Mouse (Mus musculus): ENCODE measurements at regions not wholly inside any gene's neighbourhood (a gene's known extent, or its start where the extent isn't known, plus 50 kb on each side); places are given as distances from the start of the nearest gene placed in this dataset.

GRCm38 (mm10) chr17:87523643-87524042 lies 76.9 kb upstream of the Calm2 start:
- H3K9ac ChIP-seq (replicated peaks; ENCODE audit: low read depth, low read length) = no peak overlapping the region
- no peaks in the 10 kb centered on the region for H3K36me3 ChIP-seq (ENCODE audit: control insufficient read depth, insufficient read depth, low read length)
- no peak overlapping the region for H3K4me2 ChIP-seq (replicated peaks; ENCODE audit: low read depth, low read length)
- no peak overlapping the region for H3K27ac ChIP-seq (ENCODE audit: low read length)
- peaks cover 7% of the 10 kb centered on the region for H3K4me1 ChIP-seq (ENCODE audit: control insufficient read depth, insufficient read depth, low read length)
- H3K27me3 ChIP-seq (ENCODE audit: control insufficient read depth, insufficient read depth, low read length) = no peaks in the 10 kb centered on the region
- H3K9me3 ChIP-seq (ENCODE audit: control insufficient read depth, low read depth, low read length) = no peaks in the 10 kb centered on the region
- no peak for ATAC-seq (ENCODE audit: insufficient number of reproducible peaks, insufficient read depth, low FRiP score, low read depth)
- H3K4me3 ChIP-seq (ENCODE audit: low read depth, low read length) = no peak overlapping the region
- WGBS = 37% methylated on average over 10 of the region's 10 CpGs

DNA sequence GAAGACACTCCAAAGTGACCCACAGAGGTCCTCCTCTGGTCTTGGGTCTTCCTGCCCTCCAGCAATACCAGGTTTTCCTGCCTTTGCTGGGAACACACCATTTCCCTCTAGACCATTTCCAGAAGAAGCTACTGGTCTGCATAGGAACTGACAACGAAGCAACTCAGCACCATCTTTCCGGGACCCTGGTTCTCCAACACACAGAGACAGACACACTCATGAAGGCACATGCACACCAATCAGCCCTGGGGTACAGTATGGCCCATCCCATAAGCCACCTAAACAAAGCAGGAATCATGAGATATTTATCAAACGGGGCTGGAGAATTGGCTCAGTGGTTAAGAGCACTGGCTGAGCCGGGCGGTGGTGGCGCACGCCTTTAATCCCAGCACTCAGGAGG lies 80.4 kb upstream of the Calm2 start:
- no peaks in the 10 kb centered on the region for H3K9me3 ChIP-seq (ENCODE audit: control insufficient read depth, low read depth, low read length)
- H3K4me3 ChIP-seq (ENCODE audit: low read depth, low read length) = no peak overlapping the region
- no peak for ATAC-seq (ENCODE audit: insufficient number of reproducible peaks, insufficient read depth, low FRiP score, low read depth)
- no peak overlapping the region for H3K27ac ChIP-seq (ENCODE audit: low read length)
- no peak overlapping the region for H3K4me2 ChIP-seq (replicated peaks; ENCODE audit: low read depth, low read length)
- no peaks in the 10 kb centered on the region for H3K36me3 ChIP-seq (ENCODE audit: control insufficient read depth, insufficient read depth, low read length)
- peaks cover 27% of the 10 kb centered on the region for H3K4me1 ChIP-seq (ENCODE audit: control insufficient read depth, insufficient read depth, low read length)
- no peaks in the 10 kb centered on the region for H3K27me3 ChIP-seq (ENCODE audit: control insufficient read depth, insufficient read depth, low read length)
- WGBS = 89% methylated on average over 7 of the region's 7 CpGs
- no peak overlapping the region for H3K9ac ChIP-seq (replicated peaks; ENCODE audit: low read depth, low read length)

GRCm38 (mm10) chr17:87530162-87530817 lies 83.6 kb upstream of the Calm2 start:
- Histone ChIP-seq H3K36me3 (ENCODE audit: control insufficient read depth, insufficient read depth, low read length) (no peaks in the 10 kb centered on the region), H3K9ac (replicated peaks; ENCODE audit: low read depth, low read length) (no peak overlapping the region), H3K4me2 (replicated peaks; ENCODE audit: low read depth, low read length) (peak overlapping the region; percentile 52), H3K9me3 (ENCODE audit: control insufficient read depth, low read depth, low read length) (no peaks in the 10 kb centered on the region), H3K4me3 (ENCODE audit: low read depth, low read length) (peak overlapping the region; percentile 31), H3K4me1 (ENCODE audit: control insufficient read depth, insufficient read depth, low read length) (peaks cover 29% of the 10 kb centered on the region), H3K27ac (ENCODE audit: low read length) (peak overlapping the region; percentile 52; the same call in 1 of the 2 replicates), H3K27me3 (ENCODE audit: control insufficient read depth, insufficient read depth, low read length) (no peaks in the 10 kb centered on the region)
- peak; percentile 88 for ATAC-seq (ENCODE audit: insufficient number of reproducible peaks, insufficient read depth, low FRiP score, low read depth)
- 12% methylated on average over 29 of the region's 29 CpGs for WGBS

DNA sequence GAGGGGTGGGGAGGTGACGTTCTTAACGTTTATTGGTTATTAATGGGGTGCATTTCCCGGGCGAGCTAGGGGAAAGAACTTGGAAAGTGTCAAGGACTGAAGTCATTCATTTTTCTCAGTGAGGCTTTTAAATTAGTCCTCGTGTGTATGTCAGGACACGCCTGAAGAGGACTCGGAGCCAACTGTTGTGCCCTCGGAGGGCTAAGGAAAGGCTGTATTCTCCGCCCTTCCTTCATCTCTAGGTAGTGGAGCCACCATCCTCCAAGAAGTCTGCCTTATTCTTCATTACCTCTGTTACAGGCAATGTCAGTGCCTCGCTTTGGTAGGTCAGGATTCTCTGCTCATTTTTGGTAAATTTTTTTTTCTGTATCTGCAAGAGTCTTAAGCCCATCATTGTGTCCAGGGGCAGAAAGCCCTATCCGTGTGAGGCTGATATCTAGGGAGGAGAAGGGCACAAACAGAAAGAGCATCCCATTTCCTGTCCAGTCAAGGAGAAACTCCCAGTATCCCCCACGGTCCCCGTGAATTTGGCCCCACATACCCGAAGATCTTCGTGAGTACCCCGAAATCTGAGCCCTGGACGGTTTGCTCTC lies 84.2 kb upstream of the Calm2 start:
- ATAC-seq (ENCODE audit: insufficient number of reproducible peaks, insufficient read depth, low FRiP score, low read depth) = no peak
- 6% methylated on average over 17 of the region's 17 CpGs for WGBS
- Histone ChIP-seq H3K27me3 (ENCODE audit: control insufficient read depth, insufficient read depth, low read length) (no peaks in the 10 kb centered on the region), H3K4me3 (ENCODE audit: low read depth, low read length) (peak overlapping the region; percentile 31), H3K9me3 (ENCODE audit: control insufficient read depth, low read depth, low read length) (no peaks in the 10 kb centered on the region), H3K27ac (ENCODE audit: low read length) (peak overlapping the region; percentile 52; the same call in 1 of the 2 replicates), H3K4me2 (replicated peaks; ENCODE audit: low read depth, low read length) (peak overlapping the region; percentile 52), H3K9ac (replicated peaks; ENCODE audit: low read depth, low read length) (no peak overlapping the region), H3K36me3 (ENCODE audit: control insufficient read depth, insufficient read depth, low read length) (no peaks in the 10 kb centered on the region), H3K4me1 (ENCODE audit: control insufficient read depth, insufficient read depth, low read length) (peaks cover 29% of the 10 kb centered on the region)

- no peaks in the 10 kb centered on the region for H3K9me3 ChIP-seq (ENCODE audit: control insufficient read depth, low read depth, low read length)
- ATAC-seq (ENCODE audit: insufficient number of reproducible peaks, insufficient read depth, low FRiP score, low read depth) = peak; percentile 26; the same call in 1 of the 2 replicates
- H3K36me3 ChIP-seq (ENCODE audit: control insufficient read depth, insufficient read depth, low read length) = no peaks in the 10 kb centered on the region
- peak overlapping the region; percentile 31 for H3K4me3 ChIP-seq (ENCODE audit: low read depth, low read length)
- H3K27ac ChIP-seq (ENCODE audit: low read length) = peak overlapping the region; percentile 15; the same call in 1 of the 2 replicates
- H3K27me3 ChIP-seq (ENCODE audit: control insufficient read depth, insufficient read depth, low read length) = no peaks in the 10 kb centered on the region
- peak overlapping the region; percentile 52 for H3K4me2 ChIP-seq (replicated peaks; ENCODE audit: low read depth, low read length)
- H3K9ac ChIP-seq (replicated peaks; ENCODE audit: low read depth, low read length) = no peak overlapping the region
- WGBS = 6% methylated on average over 21 of the region's 21 CpGs
- H3K4me1 ChIP-seq (ENCODE audit: control insufficient read depth, insufficient read depth, low read length) = peaks cover 29% of the 10 kb centered on the region
Observed at GRCm38 (mm10) chr17:87531411-87532157, 84.8 kb upstream of the Calm2 start.

GRCm38 (mm10) chr17:87532158-87532545 lies 85.4 kb upstream of the Calm2 start:
- H3K4me3 ChIP-seq (ENCODE audit: low read depth, low read length) = no peak overlapping the region; the same call in 1 of the 2 replicates
- H3K4me1 ChIP-seq (ENCODE audit: control insufficient read depth, insufficient read depth, low read length) = peaks cover 29% of the 10 kb centered on the region
- no peaks in the 10 kb centered on the region for H3K27me3 ChIP-seq (ENCODE audit: control insufficient read depth, insufficient read depth, low read length)
- peak overlapping the region; percentile 15; the same call in 1 of the 2 replicates for H3K27ac ChIP-seq (ENCODE audit: low read length)
- 22% methylated on average over 9 of the region's 9 CpGs for WGBS
- peak overlapping the region; percentile 52; the same call in 1 of the 2 replicates for H3K4me2 ChIP-seq (replicated peaks; ENCODE audit: low read depth, low read length)
- no peaks in the 10 kb centered on the region for H3K9me3 ChIP-seq (ENCODE audit: control insufficient read depth, low read depth, low read length)
- no peaks in the 10 kb centered on the region for H3K36me3 ChIP-seq (ENCODE audit: control insufficient read depth, insufficient read depth, low read length)
- no peak for ATAC-seq (ENCODE audit: insufficient number of reproducible peaks, insufficient read depth, low FRiP score, low read depth)
- H3K9ac ChIP-seq (replicated peaks; ENCODE audit: low read depth, low read length) = no peak overlapping the region

DNA sequence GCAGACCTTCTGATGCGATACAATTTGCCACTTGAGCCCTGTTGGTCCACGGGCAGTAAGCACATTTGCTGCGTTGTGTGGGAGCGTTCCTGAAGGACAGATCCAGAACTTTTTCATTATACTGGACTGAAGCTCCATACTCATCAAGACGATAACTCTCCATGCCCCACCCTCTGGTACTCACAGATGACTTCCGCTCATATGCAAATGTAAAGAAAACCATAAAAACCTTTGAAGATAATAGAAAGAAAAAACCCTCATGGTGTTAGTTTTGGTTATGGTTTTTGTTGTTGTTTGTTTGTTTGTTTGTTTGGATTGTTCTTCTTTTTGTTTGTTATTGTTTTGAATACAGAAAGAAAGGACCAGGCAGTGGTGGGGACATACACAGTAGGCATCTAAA lies 86.0 kb upstream of the Calm2 start:
- no peaks in the 10 kb centered on the region for H3K27me3 ChIP-seq (ENCODE audit: control insufficient read depth, insufficient read depth, low read length)
- no peaks in the 10 kb centered on the region for H3K9me3 ChIP-seq (ENCODE audit: control insufficient read depth, low read depth, low read length)
- H3K9ac ChIP-seq (replicated peaks; ENCODE audit: low read depth, low read length) = no peak overlapping the region
- H3K27ac ChIP-seq (ENCODE audit: low read length) = no peak overlapping the region
- H3K4me1 ChIP-seq (ENCODE audit: control insufficient read depth, insufficient read depth, low read length) = peaks cover 29% of the 10 kb centered on the region
- H3K36me3 ChIP-seq (ENCODE audit: control insufficient read depth, insufficient read depth, low read length) = no peaks in the 10 kb centered on the region
- H3K4me2 ChIP-seq (replicated peaks; ENCODE audit: low read depth, low read length) = peak overlapping the region; percentile 52; the same call in 1 of the 2 replicates
- no peak for ATAC-seq (ENCODE audit: insufficient number of reproducible peaks, insufficient read depth, low FRiP score, low read depth)
- no peak overlapping the region for H3K4me3 ChIP-seq (ENCODE audit: low read depth, low read length)
- 42% methylated on average over 6 of the region's 6 CpGs for WGBS

DNA sequence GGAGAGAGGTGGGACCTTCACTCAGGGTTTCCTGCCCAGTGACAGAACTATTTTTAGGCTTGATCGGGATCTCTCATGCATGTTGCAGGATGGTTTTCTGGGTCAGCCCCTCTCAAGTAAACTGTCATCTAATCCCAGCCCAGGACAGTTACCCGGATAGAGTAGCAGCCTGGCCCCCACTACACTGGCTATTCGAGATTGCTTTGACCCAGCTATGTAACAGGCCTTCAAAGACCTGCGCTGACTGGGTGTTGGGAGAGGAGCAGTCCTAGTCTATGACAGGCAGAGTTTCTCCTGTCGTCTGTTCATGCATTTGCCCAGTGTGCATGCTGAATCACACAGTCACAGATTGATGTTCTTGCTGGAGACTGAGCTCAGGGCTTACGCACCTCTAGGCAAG lies 86.2 kb upstream of the Epcam start:
- peaks cover 8% of the 10 kb centered on the region; the same call in 1 of the 2 replicates for H3K9me3 ChIP-seq (ENCODE audit: control insufficient read depth, low read depth, low read length)
- no peak for ATAC-seq (ENCODE audit: insufficient number of reproducible peaks, insufficient read depth, low FRiP score, low read depth)
- H3K27me3 ChIP-seq (ENCODE audit: control insufficient read depth, insufficient read depth, low read length) = no peaks in the 10 kb centered on the region
- H3K4me1 ChIP-seq (ENCODE audit: control insufficient read depth, insufficient read depth, low read length) = no peaks in the 10 kb centered on the region; the same call in 1 of the 2 replicates
- H3K36me3 ChIP-seq (ENCODE audit: control insufficient read depth, insufficient read depth, low read length) = no peaks in the 10 kb centered on the region
- 0 out of 2 replicates have a peak overlapping the region, but pooled peaks have one; percentile 15 for H3K27ac ChIP-seq (ENCODE audit: low read length)
- no peak overlapping the region for H3K9ac ChIP-seq (replicated peaks; ENCODE audit: low read depth, low read length)
- H3K4me2 ChIP-seq (replicated peaks; ENCODE audit: low read depth, low read length) = no peak overlapping the region
- 67% methylated on average over 6 of the region's 6 CpGs for WGBS
- no peak overlapping the region for H3K4me3 ChIP-seq (ENCODE audit: low read depth, low read length)
